Mouse (Mus musculus) thymus, adult 2 months (tissue): ENCODE data around the gene Prkacb. TPM values are rescaled to one million over a fixed set of nuclear protein-coding genes. Genes with fewer than 3 reads are reported as not detected.
"Not testable (repeated sequence)": the region's sequence is repeated elsewhere in the genome, so short reads cannot be mapped to it uniquely, and the experiment has no call there.

Source experiments
- DNase-seq: peaks from one replicate; pipeline ENCODE4 v3.0.0; 2021
- H3K27ac ChIP-seq: fragments of 200-500 bp; 2 replicates; pipeline ENCODE4 v1.5.1; 2012; ENCODE audit warnings: low read length, control low read depth; ENCODE audit not compliant: control insufficient read depth, insufficient read depth
- H3K27me3 ChIP-seq: fragments of 200-500 bp; 2 replicates; pipeline ENCODE4 v1.6.1; 2012; ENCODE audit warnings: mild to moderate bottlenecking, low read length, moderate library complexity, mixed read lengths; ENCODE audit not compliant: control insufficient read depth, insufficient read depth
- H3K36me3 ChIP-seq: fragments of 200-500 bp; 2 replicates; pipeline ENCODE4 v1.6.1; 2012; ENCODE audit warnings: mild to moderate bottlenecking, low read length, moderate library complexity; ENCODE audit not compliant: control insufficient read depth, insufficient read depth
- H3K4me1 ChIP-seq: fragments of 200-500 bp; replicated peaks from 2 replicates; pipeline ENCODE4 v1.6.1; 2012; ENCODE audit warnings: low read length; ENCODE audit not compliant: control insufficient read depth, insufficient read depth
- H3K4me3 ChIP-seq: fragments of 200-500 bp; 2 replicates; pipeline ENCODE4 v1.5.1; 2012; ENCODE audit warnings: mild to moderate bottlenecking, low read length, control low read depth, moderate library complexity; ENCODE audit not compliant: control insufficient read depth, insufficient read depth
- CTCF ChIP-seq: fragments of 200-500 bp; IDR thresholded peaks from 2 replicates; pipeline ENCODE4 v1.5.1; 2012; ENCODE audit warnings: mild to moderate bottlenecking, control low read depth, low read length, moderate library complexity, borderline replicate concordance; ENCODE audit not compliant: control insufficient read depth, poor library complexity, insufficient read depth; ENCODE audit errors: extremely low read depth
- POLR2A ChIP-seq: fragments of 200-500 bp; IDR thresholded peaks from 2 replicates; pipeline ENCODE4 v1.6.1; 2012; ENCODE audit warnings: mild to moderate bottlenecking, low read length, control low read depth, moderate library complexity; ENCODE audit not compliant: control insufficient read depth, poor library complexity, insufficient read depth; ENCODE audit errors: extremely low read depth
- WGBS: fragments of 180-500 bp; shearing (Covaris S2); methylation state at CpG from one replicate; pipeline ENCODE4 v1.1.7; 2018; 5-methylcytosine and 5-hydroxymethylcytosine counted together
- polyA plus RNA-seq: library from polyadenylated mRNA; depleted of rRNA; stranded (reverse); fragments of >200 nt; gene quantifications from 2 replicates; pipeline ENCODE4 v1.2.3, GENCODE M21; 2012

Gene Prkacb
- polyA plus RNA-seq, 1 experiment: 46.1 TPM

- Histone ChIP-seq H3K4me3 (no peak overlapping the region), H3K36me3 (no peaks in the 10 kb centered on the region), H3K4me1 (peaks cover 4% of the 10 kb centered on the region; the same call in 1 of the 2 replicates), H3K27ac (no peak overlapping the region), H3K27me3 (no peaks in the 10 kb centered on the region)
- no peak for TF ChIP-seq POLR2A
- no peak for TF ChIP-seq CTCF
- DNase-seq: no peak
- WGBS: 93% methylated on average over 2 of the region's 2 CpGs
These were observed 43.2 kb downstream of the Prkacb start for GRCm38 (mm10) chr3:146769569-146769939.

DNA sequence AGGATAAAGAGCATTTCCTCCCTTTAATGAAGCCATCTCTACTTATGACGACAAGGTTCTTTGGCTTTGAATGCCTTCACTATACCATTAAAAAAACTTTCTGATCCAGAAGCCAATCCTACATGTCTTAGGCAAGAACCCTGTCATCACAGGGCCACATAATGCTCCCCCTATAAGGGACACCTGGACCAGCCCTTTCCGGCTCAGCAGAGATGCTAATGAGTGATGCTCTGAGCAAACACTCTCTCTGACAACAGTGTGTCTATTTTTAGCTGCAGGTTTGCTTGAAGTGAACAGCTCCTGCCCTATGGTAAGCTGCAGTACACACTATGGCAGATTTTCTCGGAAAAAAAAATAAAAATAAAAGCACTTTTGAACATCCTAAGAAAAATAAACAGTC, 43.9 kb downstream of the Prkacb start:
- no peaks in the 10 kb centered on the region for H3K27me3 ChIP-seq
- no peak overlapping the region for H3K27ac ChIP-seq
- H3K4me3 ChIP-seq: no peak overlapping the region
- peaks cover 4% of the 10 kb centered on the region; the same call in 1 of the 2 replicates for H3K4me1 ChIP-seq
- 86% methylated on average over 3 of the region's 3 CpGs for WGBS
- TF ChIP-seq CTCF (no peak), POLR2A (no peak)
- DNase-seq: no peak
- H3K36me3 ChIP-seq: no peaks in the 10 kb centered on the region

GRCm38 (mm10) chr3:146768360-146768759, 44.4 kb downstream of the Prkacb start:
- Histone ChIP-seq H3K27ac (no peak overlapping the region), H3K4me3 (no peak overlapping the region), H3K27me3 (no peaks in the 10 kb centered on the region), H3K36me3 (no peaks in the 10 kb centered on the region), H3K4me1 (peaks cover 4% of the 10 kb centered on the region; the same call in 1 of the 2 replicates)
- TF ChIP-seq CTCF: no peak
- TF ChIP-seq POLR2A: no peak
- no peak for DNase-seq
- 95% methylated on average over 5 of the region's 5 CpGs for WGBS

GRCm38 (mm10) chr3:146766701-146767181, 46.0 kb downstream of the Prkacb start:
- no peaks in the 10 kb centered on the region for H3K36me3 ChIP-seq
- TF ChIP-seq POLR2A: no peak
- no peak for TF ChIP-seq CTCF
- no peaks in the 10 kb centered on the region for H3K27me3 ChIP-seq
- no peak overlapping the region for H3K4me3 ChIP-seq
- no peak for DNase-seq
- WGBS: 93% methylated on average over 8 of the region's 8 CpGs
- H3K27ac ChIP-seq: no peak overlapping the region
- H3K4me1 ChIP-seq: peaks cover 4% of the 10 kb centered on the region; the same call in 1 of the 2 replicates

GRCm38 (mm10) chr3:146766071-146766605, 46.7 kb downstream of the Prkacb start:
- WGBS: 95% methylated on average over 4 of the region's 4 CpGs
- no peak overlapping the region for H3K27ac ChIP-seq
- peaks cover 4% of the 10 kb centered on the region; the same call in 1 of the 2 replicates for H3K4me1 ChIP-seq

DNA sequence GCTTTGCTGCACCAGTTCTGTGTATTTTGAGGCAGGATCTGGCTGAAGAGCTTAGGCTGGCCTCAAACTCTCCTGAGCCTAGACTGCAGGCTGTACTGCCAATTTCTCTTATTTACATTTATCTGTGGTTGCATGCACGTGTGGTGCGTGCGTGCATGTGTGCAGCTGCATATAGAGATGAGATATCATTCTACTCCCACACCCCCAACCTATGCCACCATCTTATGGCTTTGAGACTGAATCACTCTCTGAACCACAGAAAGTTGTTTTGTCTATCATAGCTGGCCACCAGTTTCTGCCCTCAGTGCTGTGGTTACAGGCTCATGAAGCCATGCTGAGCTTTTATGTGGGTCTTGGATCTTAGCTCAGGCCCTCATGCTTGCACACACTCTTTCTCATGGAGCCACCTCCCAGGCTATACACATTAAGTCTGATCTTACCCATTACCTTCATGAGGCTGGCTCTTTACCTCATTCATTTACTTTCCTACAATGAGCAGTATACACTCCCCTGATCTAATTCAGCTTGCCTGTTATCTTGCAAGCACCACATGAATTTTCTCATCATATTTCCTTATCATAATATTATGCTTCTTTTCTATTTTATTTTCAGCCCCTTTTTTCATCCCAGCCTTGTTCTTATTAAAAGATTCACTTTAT, 47.8 kb downstream of the Prkacb start:
- Histone ChIP-seq H3K4me3 (no peak overlapping the region), H3K4me1 (peaks cover 4% of the 10 kb centered on the region; the same call in 1 of the 2 replicates), H3K27ac (no peak overlapping the region), H3K27me3 (no peaks in the 10 kb centered on the region), H3K36me3 (no peaks in the 10 kb centered on the region)
- TF ChIP-seq CTCF (no peak), POLR2A (no peak)
- no peak for DNase-seq
- 8% methylated on average over 3 of the region's 3 CpGs for WGBS

More at GRCm38 (mm10) chr3:146766071-146766605, 46.7 kb downstream of the Prkacb start:
- Histone ChIP-seq H3K36me3 (no peaks in the 10 kb centered on the region), H3K27me3 (no peaks in the 10 kb centered on the region), H3K4me3 (no peak overlapping the region)
- DNase-seq: no peak
- TF ChIP-seq CTCF: no peak
- TF ChIP-seq POLR2A: no peak

DNA sequence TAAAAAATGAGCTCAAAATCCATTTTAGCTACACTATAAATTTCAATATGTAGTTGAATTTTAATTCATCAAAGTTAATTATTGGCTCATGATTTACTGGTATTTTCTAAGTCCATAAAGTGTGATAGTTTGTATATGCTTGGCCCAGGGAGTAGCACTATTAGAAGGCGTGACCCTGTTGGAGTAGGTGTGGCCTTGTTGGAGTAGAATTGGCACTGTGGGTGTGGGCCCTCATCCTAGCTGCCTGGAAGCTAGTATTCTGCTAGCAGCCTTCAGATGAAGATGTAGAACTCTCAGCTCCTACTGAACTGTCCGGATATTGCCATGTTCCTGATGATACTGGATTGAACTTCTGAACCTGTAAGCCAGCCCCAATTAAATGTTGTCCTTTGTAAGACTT, 49.7 kb downstream of the Prkacb start:
- H3K27ac ChIP-seq, H3K4me3 ChIP-seq, DNase-seq, H3K4me1 ChIP-seq, H3K36me3 ChIP-seq, H3K27me3 ChIP-seq: not testable (repeated sequence)
- 93% methylated on average over 2 of the region's 2 CpGs for WGBS
